Mouse (Mus musculus) right cerebral cortex, postnatal 4 days (tissue): ENCODE measurements at regions not wholly inside any gene's neighbourhood (a gene's known extent, or its start where the extent isn't known, plus 50 kb on each side); places are given as distances from the start of the nearest gene placed in this dataset.

ENCODE experiments used
- DNase-seq: peaks from one replicate; pipeline ENCODE4 v3.0.0-alpha.2; 2022

- DNase-seq = no peak
These were observed 73.5 kb upstream of the Gm16223 start for GRCm38 (mm10) chr5:41994307-41994706.

- DNase-seq = no peak
These were observed 84.2 kb upstream of the Gm16223 start for GRCm38 (mm10) chr5:41983556-41983955.

- no peak for DNase-seq
These were observed 92.2 kb upstream of the Gm16223 start for GRCm38 (mm10) chr5:41975535-41975934.

- DNase-seq = no peak
These were observed 96.6 kb upstream of the Gm16223 start for GRCm38 (mm10) chr5:41971201-41971600.

- DNase-seq = no peak
These were observed 100.8 kb upstream of the Gm16223 start for GRCm38 (mm10) chr5:41966958-41967357.

- peak; percentile 69 for DNase-seq
These were observed 103.1 kb upstream of the Bod1l start for GRCm38 (mm10) chr5:41947114-41947640.

- no peak for DNase-seq
These were observed 99.3 kb upstream of the Bod1l start for GRCm38 (mm10) chr5:41943399-41943798.

- DNase-seq = peak; percentile 5
These were observed 98.0 kb upstream of the Bod1l start for GRCm38 (mm10) chr5:41942131-41942530.

- DNase-seq = no peak
These were observed 97.1 kb upstream of the Bod1l start for GRCm38 (mm10) chr5:41941216-41941615.

GRCm38 (mm10) chr5:41939736-41940135, 95.6 kb upstream of the Bod1l start:
- DNase-seq = no peak

- no peak for DNase-seq
These were observed 65.9 kb upstream of the Bod1l start for GRCm38 (mm10) chr5:41910053-41910452.

- no peak for DNase-seq
These were observed 63.6 kb upstream of the Bod1l start for GRCm38 (mm10) chr5:41907749-41908148.

- no peak for DNase-seq
These were observed 60.4 kb upstream of the Bod1l start for GRCm38 (mm10) chr5:41904512-41904911.

GRCm38 (mm10) chr5:41899237-41899636, 55.1 kb upstream of the Bod1l start:
- DNase-seq = no peak

GRCm38 (mm10) chr5:41898748-41899147, 54.6 kb upstream of the Bod1l start:
- peak; percentile 8 for DNase-seq
